Mouse (Mus musculus) stomach, embryonic 15.5 days (tissue): Measurements from ENCODE around the gene Ccdc160. TPM values are rescaled to one million over a fixed set of nuclear protein-coding genes. Genes with fewer than 3 reads are reported as not detected.

Experiments
- ATAC-seq: fragments of 200-750 bp; cut with Nextera tagmentation; 2 replicates; pipeline ENCODE4 v1.8.0; 2017; ENCODE audit warnings: low read depth, moderate number of reproducible peaks, moderate TSS enrichment; ENCODE audit not compliant: insufficient read depth, low FRiP score
- H3K27ac ChIP-seq: fragments of 300-500 bp; sonication (generic); 2 replicates; pipeline ENCODE4 v1.5.1; 2015; ENCODE audit warnings: mild to moderate bottlenecking, inconsistent platforms
- H3K27me3 ChIP-seq: fragments of 300-500 bp; sonication (generic); replicated peaks from 2 replicates; pipeline ENCODE4 v1.6.1; 2015; ENCODE audit warnings: inconsistent platforms
- H3K36me3 ChIP-seq: fragments of 300-500 bp; sonication (generic); 2 replicates; pipeline ENCODE4 v1.6.1; 2015; ENCODE audit warnings: inconsistent platforms
- H3K4me1 ChIP-seq: fragments of 300-500 bp; sonication (generic); 2 replicates; pipeline ENCODE4 v1.6.1; 2015; ENCODE audit warnings: inconsistent platforms
- H3K4me2 ChIP-seq: fragments of 300-500 bp; sonication (generic); 2 replicates; pipeline ENCODE4 v1.6.1; 2015; ENCODE audit warnings: mild to moderate bottlenecking, inconsistent platforms
- H3K4me3 ChIP-seq: fragments of 300-500 bp; sonication (generic); replicated peaks from 2 replicates; pipeline ENCODE4 v1.5.1; 2015; ENCODE audit warnings: inconsistent platforms
- H3K9ac ChIP-seq: fragments of 300-500 bp; sonication (generic); 2 replicates; pipeline ENCODE4 v1.6.1; 2015; ENCODE audit warnings: inconsistent platforms
- H3K9me3 ChIP-seq: fragments of 300-500 bp; sonication (generic); 2 replicates; pipeline ENCODE4 v1.6.1; 2016; ENCODE audit warnings: inconsistent platforms
- WGBS: fragments of 180-500 bp; shearing (Covaris S2); methylation state at CpG from one replicate; pipeline ENCODE4 v1.1.7; 2015; 5-methylcytosine and 5-hydroxymethylcytosine counted together
- polyA plus RNA-seq: library from polyadenylated mRNA; unstranded; fragments of >200 nt; fragmentation: Nextera tagmentation; extraction: Ambion mirVana; gene quantifications from 2 replicates; pipeline ENCODE4 v1.2.1, GENCODE M21; 2015

Ccdc160 gene
- polyA plus RNA-seq, 1 experiment from 2014 or later, result 1.0 TPM

DNA sequence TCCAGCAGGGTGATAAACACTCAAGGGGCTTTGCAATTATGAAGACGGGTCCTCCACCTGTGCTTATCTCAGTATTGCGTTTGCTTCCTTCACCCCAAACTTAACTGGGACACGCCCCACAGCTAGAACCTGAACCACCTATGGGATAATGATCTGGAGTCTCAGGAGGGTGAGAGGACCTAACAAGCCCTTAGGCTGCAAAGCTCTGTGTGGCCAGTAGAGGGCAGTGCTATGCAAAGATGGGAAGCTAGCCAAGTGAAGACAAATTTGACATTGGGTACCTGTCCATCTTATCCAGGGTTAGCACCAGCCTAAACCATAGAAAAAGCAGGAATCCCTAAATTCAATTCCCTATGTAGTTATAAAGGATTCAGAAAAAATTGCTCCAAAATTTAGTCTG is 15.0 kb upstream of the Ccdc160 start:
- Histone ChIP-seq H3K27me3 (no peaks in the 10 kb centered on the region), H3K27ac (no peak overlapping the region), H3K36me3 (no peaks in the 10 kb centered on the region), H3K4me1 (no peaks in the 10 kb centered on the region), H3K9me3 (no peaks in the 10 kb centered on the region), H3K4me2 (no peak overlapping the region), H3K9ac (no peak overlapping the region), H3K4me3 (no peak overlapping the region)
- WGBS, result 42% methylated on average over 3 of the region's 3 CpGs
- no peak for ATAC-seq

- Histone ChIP-seq H3K4me1 (no peaks in the 10 kb centered on the region), H3K36me3 (no peaks in the 10 kb centered on the region), H3K27me3 (no peaks in the 10 kb centered on the region), H3K9ac (no peak overlapping the region), H3K27ac (no peak overlapping the region), H3K4me3 (no peak overlapping the region), H3K9me3 (no peaks in the 10 kb centered on the region), H3K4me2 (no peak overlapping the region)
- WGBS, result 77% methylated on average over 5 of the region's 5 CpGs
- no peak for ATAC-seq
Observed at GRCm38 (mm10) chrX:52777671-52778070, 13.3 kb upstream of the Ccdc160 start.

DNA sequence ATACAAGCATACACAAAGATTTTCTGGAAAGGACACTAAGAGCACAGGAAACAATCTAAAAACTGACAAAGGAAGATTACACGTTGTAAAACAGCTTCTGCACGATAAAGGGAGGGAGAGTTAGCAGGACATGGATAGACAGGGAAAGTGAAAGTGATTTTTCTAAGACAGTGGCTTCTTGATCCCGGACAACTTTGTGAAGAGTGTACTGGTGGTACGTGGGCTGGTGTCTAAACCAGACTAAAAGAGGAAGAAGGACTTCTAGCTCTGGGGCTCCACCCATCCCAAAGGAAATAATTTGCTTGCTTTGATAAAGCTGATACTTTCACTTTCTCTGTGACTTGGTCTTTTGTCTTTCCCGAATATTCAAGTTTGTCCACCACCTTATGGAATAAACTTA is 7.1 kb upstream of the Ccdc160 start:
- no peaks in the 10 kb centered on the region for H3K36me3 ChIP-seq
- H3K4me1 ChIP-seq, result no peaks in the 10 kb centered on the region
- ATAC-seq, result no peak
- WGBS, result 61% methylated on average over 5 of the region's 5 CpGs
- H3K4me3 ChIP-seq, result no peak overlapping the region
- H3K9me3 ChIP-seq, result no peaks in the 10 kb centered on the region
- no peak overlapping the region for H3K9ac ChIP-seq
- H3K4me2 ChIP-seq, result no peak overlapping the region
- no peaks in the 10 kb centered on the region for H3K27me3 ChIP-seq
- no peak overlapping the region for H3K27ac ChIP-seq

DNA sequence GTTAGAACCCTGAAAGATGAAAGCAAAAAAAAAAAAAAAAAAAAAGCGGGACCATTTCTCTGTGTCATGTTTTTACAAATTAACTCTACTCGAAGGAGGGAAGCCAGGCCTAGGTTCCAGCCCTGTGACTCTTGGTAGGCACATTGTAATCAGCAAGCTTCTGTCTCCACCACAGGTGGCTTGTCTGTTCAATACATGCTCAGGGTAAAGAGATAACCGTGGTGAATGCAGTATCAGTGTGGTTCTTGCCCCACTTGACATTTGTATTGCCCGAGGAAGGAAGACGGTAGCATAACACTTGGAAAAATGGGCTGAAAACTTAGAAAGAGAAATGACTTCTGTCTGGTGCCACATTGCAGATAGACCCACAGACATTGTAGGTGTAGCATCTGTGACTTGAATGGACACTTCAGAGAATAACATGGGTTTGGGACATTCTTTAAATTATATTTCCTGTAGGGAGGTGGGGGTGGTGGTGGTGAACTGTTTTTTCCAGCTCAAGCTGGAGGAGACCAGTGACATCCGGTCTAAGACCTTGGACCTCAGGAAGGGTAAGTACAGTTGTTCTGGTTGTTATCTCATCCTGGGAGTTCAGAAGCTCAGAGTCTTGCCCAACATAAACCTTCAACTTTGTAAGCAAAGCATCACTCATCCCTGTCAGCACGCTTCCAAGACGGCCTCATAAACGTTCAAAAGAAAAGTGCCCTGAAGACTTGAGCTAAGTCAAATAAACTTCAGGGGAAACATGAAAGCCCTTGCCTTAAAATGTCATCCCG is 1.1 kb downstream of the Ccdc160 start:
- H3K4me1 ChIP-seq, result no peaks in the 10 kb centered on the region
- no peak overlapping the region for H3K9ac ChIP-seq
- no peak for ATAC-seq
- no peaks in the 10 kb centered on the region for H3K9me3 ChIP-seq
- no peak overlapping the region for H3K4me3 ChIP-seq
- 41% methylated on average over 9 of the region's 10 CpGs for WGBS
- H3K4me2 ChIP-seq, result no peak overlapping the region
- H3K27me3 ChIP-seq, result no peaks in the 10 kb centered on the region
- no peaks in the 10 kb centered on the region for H3K36me3 ChIP-seq
- no peak overlapping the region for H3K27ac ChIP-seq

DNA sequence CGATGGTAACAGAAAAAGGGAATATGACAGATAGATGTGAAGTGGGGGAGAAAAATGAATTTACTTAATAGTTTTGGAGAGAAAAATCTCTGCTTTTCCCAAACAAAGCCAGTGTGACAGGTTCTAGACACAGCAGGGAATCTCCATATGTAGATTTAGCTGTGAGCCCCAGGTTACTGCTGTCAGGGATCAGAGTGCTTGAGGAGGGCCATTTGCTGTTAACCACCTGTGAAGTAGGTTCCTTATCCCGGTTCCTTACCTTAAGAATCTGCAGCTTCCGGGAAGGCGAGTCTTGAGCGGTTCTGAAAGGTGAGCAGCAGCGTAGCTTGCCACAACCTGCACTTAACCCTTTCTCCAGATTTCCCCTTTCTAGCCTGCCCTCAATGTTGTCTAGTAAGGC is 1.9 kb downstream of the Ccdc160 start:
- Histone ChIP-seq H3K9me3 (no peaks in the 10 kb centered on the region), H3K27me3 (no peaks in the 10 kb centered on the region), H3K9ac (no peak overlapping the region), H3K4me2 (no peak overlapping the region), H3K4me1 (no peaks in the 10 kb centered on the region), H3K4me3 (no peak overlapping the region), H3K36me3 (no peaks in the 10 kb centered on the region), H3K27ac (no peak overlapping the region)
- no peak for ATAC-seq
- WGBS, result 37% methylated on average over 6 of the region's 6 CpGs

GRCm38 (mm10) chrX:52795816-52796215 is 4.8 kb downstream of the Ccdc160 start:
- no peaks in the 10 kb centered on the region for H3K4me1 ChIP-seq
- ATAC-seq, result no peak
- H3K27me3 ChIP-seq, result no peaks in the 10 kb centered on the region
- no peak overlapping the region for H3K4me3 ChIP-seq
- no peaks in the 10 kb centered on the region for H3K36me3 ChIP-seq
- no peak overlapping the region for H3K9ac ChIP-seq
- H3K4me2 ChIP-seq, result no peak overlapping the region
- H3K9me3 ChIP-seq, result no peaks in the 10 kb centered on the region
- no peak overlapping the region for H3K27ac ChIP-seq
- WGBS, result 26% methylated on average over 8 of the region's 8 CpGs

DNA sequence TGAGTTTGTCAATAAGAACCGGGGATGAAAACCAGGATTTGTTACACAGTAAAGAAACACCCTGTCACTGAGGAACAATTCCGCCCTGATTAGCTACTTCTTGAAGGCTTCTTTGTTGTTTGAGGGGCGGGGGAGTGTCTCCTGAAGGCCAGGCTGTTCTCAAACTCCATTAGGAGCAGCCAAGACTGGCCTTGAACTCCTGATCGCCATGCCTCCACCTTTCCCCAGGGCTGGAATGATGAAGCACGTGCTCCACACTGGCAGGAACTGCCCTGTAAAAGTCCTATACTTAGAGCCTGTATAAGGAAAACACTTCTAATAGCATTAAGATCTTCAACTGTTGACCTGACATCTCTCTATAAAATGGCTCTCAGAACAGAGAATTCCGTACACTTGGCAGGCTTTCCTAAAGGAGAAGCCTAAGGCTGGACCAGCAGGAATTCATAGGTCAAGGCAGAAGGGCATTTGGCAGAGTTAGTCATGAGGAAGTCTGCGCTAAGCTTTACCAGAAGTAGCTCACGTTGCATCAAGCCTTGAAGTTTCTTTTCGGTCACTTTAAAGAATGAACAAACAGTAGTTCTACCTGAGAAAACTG is 6.1 kb downstream of the Ccdc160 start:
- no peaks in the 10 kb centered on the region for H3K36me3 ChIP-seq
- H3K4me2 ChIP-seq, result no peak overlapping the region
- no peak overlapping the region for H3K4me3 ChIP-seq
- H3K27me3 ChIP-seq, result no peaks in the 10 kb centered on the region
- H3K9me3 ChIP-seq, result no peaks in the 10 kb centered on the region
- WGBS, result 47% methylated on average over 9 of the region's 9 CpGs
- H3K27ac ChIP-seq, result no peak overlapping the region
- H3K4me1 ChIP-seq, result no peaks in the 10 kb centered on the region
- H3K9ac ChIP-seq, result no peak overlapping the region
- ATAC-seq, result no peak

DNA sequence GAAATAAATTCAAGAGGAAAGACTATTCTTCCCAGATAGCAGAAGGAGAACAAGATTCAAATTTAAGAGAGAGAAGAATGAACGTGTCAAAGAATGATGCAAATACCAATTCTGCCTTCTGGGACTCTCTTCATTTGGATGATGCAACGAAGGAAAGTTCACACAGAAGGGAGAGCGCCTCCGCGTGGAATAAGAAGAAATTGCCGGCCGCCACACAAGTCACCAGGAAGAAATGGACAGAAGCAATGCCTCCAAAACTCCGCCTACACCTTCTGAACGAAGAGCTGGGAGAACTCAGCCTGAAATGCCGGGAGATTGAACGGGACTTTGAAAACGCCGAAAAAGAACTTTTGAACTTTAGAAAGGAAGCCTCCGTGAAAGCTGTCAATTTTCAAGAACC is 7.3 kb downstream of the Ccdc160 start:
- Histone ChIP-seq H3K4me1 (no peaks in the 10 kb centered on the region), H3K9me3 (no peaks in the 10 kb centered on the region), H3K27me3 (no peaks in the 10 kb centered on the region), H3K4me2 (no peak overlapping the region), H3K36me3 (no peaks in the 10 kb centered on the region), H3K27ac (no peak overlapping the region), H3K9ac (no peak overlapping the region), H3K4me3 (no peak overlapping the region)
- no peak for ATAC-seq
- WGBS, result 63% methylated on average over 14 of the region's 14 CpGs

GRCm38 (mm10) chrX:52799566-52799965 is 8.6 kb downstream of the Ccdc160 start:
- Histone ChIP-seq H3K27ac (no peak overlapping the region), H3K9me3 (no peaks in the 10 kb centered on the region), H3K9ac (no peak overlapping the region), H3K4me2 (no peak overlapping the region), H3K4me1 (no peaks in the 10 kb centered on the region), H3K36me3 (no peaks in the 10 kb centered on the region), H3K27me3 (no peaks in the 10 kb centered on the region), H3K4me3 (no peak overlapping the region)
- ATAC-seq, result no peak
- WGBS, result 41% methylated on average over 6 of the region's 6 CpGs

DNA sequence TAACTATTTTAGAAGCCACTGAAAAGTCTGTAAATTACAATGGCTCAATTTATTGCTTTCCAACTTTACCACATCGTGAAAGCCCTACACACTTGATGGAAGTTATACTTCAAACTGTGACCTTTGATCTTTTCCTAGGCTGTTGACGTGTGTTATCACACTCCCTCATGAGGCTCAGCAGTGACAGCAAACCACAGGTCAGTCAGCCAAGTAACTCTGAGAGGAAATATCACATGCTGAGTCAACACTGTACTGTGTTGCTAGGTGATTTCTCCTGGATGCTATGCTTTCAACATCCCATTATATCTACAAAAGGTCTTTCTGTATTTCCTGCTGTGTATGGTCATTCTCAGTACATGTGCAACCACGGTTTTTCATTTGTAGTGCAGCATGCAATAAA is 28.3 kb downstream of the Ccdc160 start:
- Histone ChIP-seq H3K4me2 (no peak overlapping the region), H3K27me3 (no peaks in the 10 kb centered on the region), H3K36me3 (no peaks in the 10 kb centered on the region), H3K9me3 (no peaks in the 10 kb centered on the region), H3K4me1 (no peaks in the 10 kb centered on the region), H3K9ac (no peak overlapping the region), H3K27ac (no peak overlapping the region), H3K4me3 (no peak overlapping the region)
- ATAC-seq, result peak; percentile 43; the same call in 1 of the 2 replicates
- 39% methylated on average over 3 of the region's 3 CpGs for WGBS
